Mouse (Mus musculus): ENCODE data around the gene Cgrrf1.

Cgrrf1 gene

DNA sequence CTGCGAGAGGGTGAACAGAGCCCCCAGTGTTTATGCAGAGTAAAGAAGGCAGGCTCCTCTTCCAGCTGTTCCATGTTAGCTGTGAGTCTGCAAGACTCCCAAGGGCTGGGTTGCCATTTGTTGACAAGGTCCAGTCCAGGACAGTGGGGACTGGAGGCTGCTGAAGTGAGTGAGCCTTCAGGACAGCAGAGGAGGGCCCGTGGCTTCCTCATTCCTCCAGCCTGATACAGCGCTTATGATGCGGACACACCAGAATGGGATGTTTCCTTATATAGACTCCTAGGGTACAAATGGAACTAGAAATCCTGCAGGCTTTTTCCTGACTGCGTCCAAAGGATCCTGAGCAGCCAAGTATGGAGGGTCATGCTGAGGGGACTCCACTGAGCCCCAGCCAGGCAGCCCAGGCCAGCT is 54.0 kb downstream of the Cgrrf1 start:
- DNase-seq (ENCODE audit: low spot score in 2 of 2), result peak in 1 of 2 experiments; percentile 3

DNA sequence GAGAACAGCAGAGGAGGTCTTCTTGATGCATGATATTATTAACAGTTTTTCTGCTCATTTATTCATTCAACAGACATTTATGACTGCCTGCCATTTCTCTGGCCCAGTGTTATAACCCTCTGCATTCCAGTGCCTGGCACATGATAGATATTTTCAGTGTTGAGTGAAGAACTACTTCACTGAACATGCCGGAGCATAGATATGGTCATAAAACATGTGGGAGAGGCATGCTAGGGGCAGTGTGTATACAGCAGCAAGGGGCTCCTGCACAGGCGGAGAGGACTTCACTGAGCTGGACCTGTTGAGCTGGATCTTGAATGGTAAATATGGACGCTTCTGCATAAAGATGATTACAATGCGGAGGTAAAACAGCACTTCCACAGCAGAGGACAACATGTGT is 57.2 kb downstream of the Cgrrf1 start:
- DNase-seq (ENCODE audit: low spot score in 2 of 2), result no peak

DNA sequence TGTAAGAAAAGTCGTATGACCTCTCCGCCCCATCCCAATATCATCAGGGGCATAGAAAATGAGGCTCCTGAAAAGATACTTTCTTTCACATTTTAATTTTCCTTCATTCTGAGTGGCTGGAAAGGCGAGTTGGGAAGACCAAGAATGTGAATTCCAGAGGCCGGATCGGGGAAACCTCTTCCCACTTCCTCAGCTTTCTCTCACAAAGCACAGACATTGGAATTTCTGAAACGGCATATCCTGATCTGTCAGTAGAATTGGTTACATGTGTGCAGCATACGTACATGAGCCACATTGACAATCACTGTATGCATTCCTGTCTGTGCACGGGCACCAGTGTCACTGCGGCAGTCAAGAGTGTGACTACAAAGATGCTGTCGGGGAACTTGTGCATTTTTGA is 62.0 kb downstream of the Cgrrf1 start:
- DNase-seq (ENCODE audit: low spot score in 2 of 2), result no peak

DNA sequence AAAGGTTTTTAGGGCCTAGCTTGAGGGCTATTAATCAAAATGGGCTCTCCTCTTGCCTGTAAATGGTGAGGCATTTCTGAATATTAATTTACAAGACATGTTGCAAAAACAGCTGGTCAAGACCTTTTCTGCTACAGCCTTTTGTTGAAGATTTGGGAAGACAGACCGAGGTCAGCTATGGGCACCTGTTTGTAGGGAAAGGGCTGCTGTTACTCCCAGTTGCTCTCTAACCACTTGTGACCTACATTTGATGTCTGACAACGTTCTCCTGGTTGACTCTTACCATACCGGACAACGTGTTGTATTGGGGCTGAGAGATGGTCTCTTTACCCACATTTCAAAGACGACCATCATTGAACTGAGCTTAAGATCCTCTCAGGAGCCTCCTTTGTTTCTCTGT is 66.0 kb downstream of the Cgrrf1 start:
- no peak for DNase-seq (ENCODE audit: low spot score in 2 of 2)

DNA sequence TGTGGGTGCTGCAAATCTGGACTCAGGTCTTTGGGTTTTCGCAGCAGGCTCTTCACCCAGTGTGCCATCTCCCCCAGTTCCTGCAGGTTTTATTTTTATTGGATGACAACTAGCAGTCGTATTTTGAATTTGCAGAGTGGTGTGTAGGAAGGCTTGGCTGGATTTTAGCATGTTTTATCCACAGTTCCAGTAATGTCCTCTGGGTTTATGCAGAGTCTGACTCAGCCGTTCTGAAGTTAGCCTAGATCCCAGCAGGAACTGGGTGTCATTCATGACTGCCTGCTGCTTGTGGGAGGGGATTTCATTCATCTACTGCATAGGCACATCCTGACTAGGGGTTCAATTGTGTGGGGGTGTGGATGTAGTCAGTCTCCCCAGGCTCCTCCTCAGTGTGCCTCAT is 66.7 kb downstream of the Cgrrf1 start:
- no peak for DNase-seq (ENCODE audit: low spot score in 2 of 2)

DNA sequence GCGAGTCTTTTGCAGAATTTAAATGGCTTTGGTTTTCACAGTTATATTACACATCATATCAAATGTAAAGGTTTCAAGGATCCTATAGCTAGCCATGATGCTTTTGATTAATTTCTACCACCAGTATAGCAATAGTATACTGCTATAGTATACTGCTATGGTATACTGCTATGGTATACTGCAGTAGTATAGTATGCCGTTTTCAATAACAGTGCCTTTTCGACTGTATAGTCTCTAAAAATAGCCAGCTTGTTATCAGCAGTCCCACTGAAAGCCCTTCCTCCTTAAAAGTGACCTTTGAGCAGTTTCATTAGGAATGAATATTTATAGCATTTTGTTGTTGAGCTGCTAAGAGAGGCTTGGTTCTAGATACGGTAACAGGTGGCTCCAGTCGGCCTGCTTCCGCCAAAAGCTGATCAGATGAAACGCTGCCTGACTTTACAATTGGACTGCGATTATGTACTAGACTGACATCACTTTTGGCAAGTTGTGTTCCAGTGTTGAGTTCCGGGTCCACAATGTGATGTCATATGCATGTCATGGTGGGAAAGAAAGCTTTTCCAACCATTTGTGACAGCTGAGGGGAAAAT is 70.7 kb downstream of the Cgrrf1 start:
- DNase-seq (ENCODE audit: low spot score in 2 of 2), result no peak
